Mouse (Mus musculus): ENCODE results near the gene Rnf213. TPM values are rescaled to one million over a fixed set of nuclear protein-coding genes. Genes with fewer than 3 reads are reported as not detected.

The Rnf213 gene
- polyA plus RNA-seq, 1 experiment from 2014 or later: 2.1 TPM

MicroRNA genes within 50 kb of the gene (microRNA counts, 519-probe panel; counts per million panel counts)
- not detected for microRNA mmu-miR-1932

Other genes with a start within 250 kb of the Rnf213 start
- 16.9 and 20.7 TPM in 2 replicates for gene Tbc1d16, start 164.6 kb upstream of the Rnf213 start, polyA plus RNA-seq (2014; fragmentation: Nextera tagmentation; extraction: Ambion mirVana)
- 16.5 and 19.3 TPM in 2 replicates for gene Ccdc40, start 164.5 kb upstream of the Rnf213 start, polyA plus RNA-seq (2014; fragmentation: Nextera tagmentation; extraction: Ambion mirVana)
- 12.6 and 15.3 TPM in 2 replicates for gene Gaa, start 125.2 kb upstream of the Rnf213 start, polyA plus RNA-seq (2014; fragmentation: Nextera tagmentation; extraction: Ambion mirVana)
- gene Eif4a3, start 93.0 kb upstream of the Rnf213 start, polyA plus RNA-seq (2014; fragmentation: Nextera tagmentation; extraction: Ambion mirVana): 378 and 385 TPM in 2 replicates
- not detected in 2 replicates for gene Card14, start 85.3 kb upstream of the Rnf213 start, polyA plus RNA-seq (2014; fragmentation: Nextera tagmentation; extraction: Ambion mirVana)
- gene Sgsh, start 37.6 kb upstream of the Rnf213 start, polyA plus RNA-seq (2014; fragmentation: Nextera tagmentation; extraction: Ambion mirVana): 4.4 and 6.0 TPM in 2 replicates
- 3.3 and 3.8 TPM in 2 replicates for gene Slc26a11, start 37.5 kb upstream of the Rnf213 start, polyA plus RNA-seq (2014; fragmentation: Nextera tagmentation; extraction: Ambion mirVana)
- gene Endov, start 98.2 kb downstream of the Rnf213 start, polyA plus RNA-seq (2014; fragmentation: Nextera tagmentation; extraction: Ambion mirVana): 13.6 and 14.8 TPM in 2 replicates
- gene Nptx1, start 154.7 kb downstream of the Rnf213 start, polyA plus RNA-seq (2014; fragmentation: Nextera tagmentation; extraction: Ambion mirVana): 8.7 and 11.2 TPM in 2 replicates
- 10.4 and 12.4 TPM in 2 replicates for gene Rptor, start 209.8 kb downstream of the Rnf213 start, polyA plus RNA-seq (2014; fragmentation: Nextera tagmentation; extraction: Ambion mirVana)

Data from hindbrain, embryonic 11.5 days (tissue).